Mouse (Mus musculus) CH12.LX (cell line): ENCODE measurements at regions not wholly inside any gene's neighbourhood (a gene's known extent, or its start where the extent isn't known, plus 50 kb on each side); places are given as distances from the start of the nearest gene placed in this dataset.

Source experiments
- DNase-seq: peaks from one replicate; pipeline ENCODE4 v3.0.0-alpha.2; 2013; ENCODE audit errors: extremely low read depth
- H3K27ac ChIP-seq: 2 replicates; pipeline ENCODE4 v1.5.1; 2012; ENCODE audit warnings: low read depth, mild to moderate bottlenecking, control low read depth, moderate library complexity; ENCODE audit not compliant: insufficient read depth
- H3K27me3 ChIP-seq: replicated peaks from 2 replicates; pipeline ENCODE3; 2012; ENCODE audit warnings: inconsistent platforms
- H3K36me3 ChIP-seq, 2 experiments: replicated peaks in 1 of 2; 2 replicates each; pipeline versions ENCODE3 to v1.6.1; 2012; ENCODE audit warnings: inconsistent platforms in 1 of 2, low read length in 1 of 2, mild to moderate bottlenecking in 1 of 2, mixed read lengths in 1 of 2, moderate library complexity in 1 of 2; ENCODE audit not compliant: control insufficient read depth in 1 of 2, insufficient read depth in 1 of 2
- H3K4me1 ChIP-seq, 2 experiments: 2 replicates each; pipeline ENCODE4 v1.6.1; 2012; ENCODE audit warnings: inconsistent platforms in 1 of 2, moderate library complexity in 1 of 2; ENCODE audit not compliant: insufficient read depth in 2 of 2, control insufficient read depth in 1 of 2
- H3K4me2 ChIP-seq: 2 replicates; pipeline ENCODE4 v1.6.1; 2012; ENCODE audit warnings: low read depth, mild to moderate bottlenecking, control low read depth; ENCODE audit not compliant: poor library complexity, insufficient read depth, severe bottlenecking
- H3K4me3 ChIP-seq, 3 experiments: fragments of 150-350 bp in 1 of 3; sonication (generic) in 1 of 3; replicated peaks in 1 of 3; 2 replicates each; pipeline versions ENCODE3 to v1.5.1; 2011 to 2012; ENCODE audit warnings: low read depth in 2 of 3, low read length in 2 of 3, mild to moderate bottlenecking in 2 of 3, moderate library complexity in 2 of 3, control low read depth in 1 of 3, improper control_type of control experiment in 1 of 3, inconsistent platforms in 1 of 3, mixed read lengths in 1 of 3; ENCODE audit not compliant: poor library complexity in 1 of 3
- H3K79me2 ChIP-seq: replicated peaks from 2 replicates; pipeline ENCODE4 v1.6.1; 2012; ENCODE audit warnings: mild to moderate bottlenecking, moderate library complexity; ENCODE audit not compliant: control insufficient read depth, poor library complexity, insufficient read depth, severe bottlenecking; ENCODE audit errors: extremely low read depth
- H3K9ac ChIP-seq: 2 replicates; pipeline ENCODE4 v1.6.1; 2012; ENCODE audit warnings: low read depth, mild to moderate bottlenecking, control low read depth, moderate library complexity; ENCODE audit not compliant: insufficient read depth
- H3K9me3 ChIP-seq: replicated peaks from 2 replicates; pipeline ENCODE3; 2012; ENCODE audit warnings: low read length, inconsistent platforms, mixed read lengths
- E2F4 ChIP-seq: IDR thresholded peaks from 2 replicates; pipeline ENCODE4 v1.6.1; 2011; ENCODE audit warnings: low read depth, low read length, improper control_type of control experiment; ENCODE audit not compliant: insufficient replicate concordance
- EP300 ChIP-seq: IDR thresholded peaks from 2 replicates; pipeline ENCODE4 v1.6.1; 2011; ENCODE audit warnings: low read length, improper control_type of control experiment
- MYC ChIP-seq: IDR thresholded peaks from 2 replicates; pipeline ENCODE4 v1.6.1; 2011; ENCODE audit warnings: low read depth, mild to moderate bottlenecking, improper control_type of control experiment, low read length
- PAX5 ChIP-seq: IDR thresholded peaks from 2 replicates; pipeline ENCODE4 v1.6.1; 2012; ENCODE audit warnings: low read length, inconsistent platforms, mixed read lengths
- POLR2A ChIP-seq: IDR thresholded peaks from 2 replicates; pipeline ENCODE4 v1.6.1; 2011; ENCODE audit warnings: low read depth, mild to moderate bottlenecking, improper control_type of control experiment, low read length
- SIN3A ChIP-seq: IDR thresholded peaks from 2 replicates; pipeline ENCODE4 v1.6.1; 2012; ENCODE audit warnings: low read length, improper control_type of control experiment, inconsistent platforms
- ZC3H11A ChIP-seq: IDR thresholded peaks from 2 replicates; pipeline ENCODE4 v1.6.1; 2012; ENCODE audit warnings: low read depth, mild to moderate bottlenecking, inconsistent platforms, low read length, improper control_type of control experiment
- ZKSCAN1 ChIP-seq: IDR thresholded peaks from 2 replicates; pipeline ENCODE4 v1.6.1; 2012; ENCODE audit warnings: low read depth, inconsistent platforms, low read length, improper control_type of control experiment, borderline replicate concordance
- dilution Hi-C: fragments of 300-500 bp; cut with MboI; formaldehyde crosslinking; loops from 2 replicates; pipeline ENCODE4 v1.14.3; 2020; ENCODE audit warnings: low sequenced_read_pairs; ENCODE audit not compliant: extremely low pct_unique_long_range_greater_than_20kb, extremely low pct_ligation_motif_present
- in situ Hi-C: fragments of 300-500 bp; cut with MboI; formaldehyde crosslinking; loops from 3 replicates; pipeline ENCODE4 v1.14.3; 2019; ENCODE audit warnings: low sequenced_read_pairs, low pct_ligation_motif_present, low pct_unique_long_range_greater_than_20kb, mixed read lengths

- Histone ChIP-seq H3K9me3 (peaks cover 21% of the 10 kb centered on the region), H3K4me3 (no peak overlapping the region), H3K4me2 (no peak overlapping the region), H3K27me3 (no peaks in the 10 kb centered on the region), H3K27ac (no peak overlapping the region), H3K9ac (no peak overlapping the region), H3K4me1 (no peaks in the 10 kb centered on the region), H3K79me2 (no peaks in the 10 kb centered on the region), H3K36me3 (no peaks in the 10 kb centered on the region)
- TF ChIP-seq E2F4 (no peak), ZC3H11A (no peak)
- dilution Hi-C loops = no loop called here
- no peak for DNase-seq
- in situ Hi-C loops = no loop called here
These were observed 152.6 kb downstream of the Enc1 start for GRCm38 (mm10) chr13:97393456-97393855.

DNA sequence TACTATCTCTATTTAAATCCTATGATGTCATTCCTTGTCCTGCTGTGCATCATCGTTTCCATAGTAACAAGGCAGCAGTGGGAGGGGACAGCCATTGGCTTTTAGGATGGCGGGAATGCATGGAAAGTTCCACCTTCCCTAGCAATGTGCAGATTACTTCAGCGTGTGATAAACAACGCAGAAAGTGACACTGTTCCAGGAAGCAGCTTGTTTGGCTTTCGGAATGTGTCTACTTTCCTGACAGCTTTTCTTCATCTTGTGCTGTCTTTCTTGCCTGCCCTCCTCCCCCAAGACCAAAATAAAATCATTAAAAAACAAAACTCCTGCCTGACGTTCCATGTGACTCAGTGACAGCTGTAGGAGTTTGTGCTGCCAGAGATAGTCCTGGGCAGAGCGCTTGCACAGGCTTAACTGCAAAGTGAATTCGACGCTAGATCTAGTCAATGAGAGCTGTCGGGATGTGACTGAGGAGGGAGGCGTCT is 149.6 kb downstream of the Enc1 start:
- no peak for TF ChIP-seq EP300
- no peak for TF ChIP-seq POLR2A
- no peak for TF ChIP-seq E2F4
- TF ChIP-seq ZKSCAN1 = no peak
- no peak for TF ChIP-seq PAX5
- no peak for TF ChIP-seq ZC3H11A
- no peak overlapping the region for H3K27ac ChIP-seq
- in situ Hi-C loops = no loop called here
- DNase-seq = no peak
- H3K79me2 ChIP-seq = no peaks in the 10 kb centered on the region
- no peaks in the 10 kb centered on the region for H3K27me3 ChIP-seq
- H3K4me1 ChIP-seq = no peaks in the 10 kb centered on the region
- H3K4me2 ChIP-seq = no peak overlapping the region
- H3K9ac ChIP-seq = no peak overlapping the region
- dilution Hi-C loops = no loop called here
- H3K4me3 ChIP-seq = no peak overlapping the region
- H3K36me3 ChIP-seq = no peaks in the 10 kb centered on the region
- H3K9me3 ChIP-seq = peaks cover 21% of the 10 kb centered on the region

DNA sequence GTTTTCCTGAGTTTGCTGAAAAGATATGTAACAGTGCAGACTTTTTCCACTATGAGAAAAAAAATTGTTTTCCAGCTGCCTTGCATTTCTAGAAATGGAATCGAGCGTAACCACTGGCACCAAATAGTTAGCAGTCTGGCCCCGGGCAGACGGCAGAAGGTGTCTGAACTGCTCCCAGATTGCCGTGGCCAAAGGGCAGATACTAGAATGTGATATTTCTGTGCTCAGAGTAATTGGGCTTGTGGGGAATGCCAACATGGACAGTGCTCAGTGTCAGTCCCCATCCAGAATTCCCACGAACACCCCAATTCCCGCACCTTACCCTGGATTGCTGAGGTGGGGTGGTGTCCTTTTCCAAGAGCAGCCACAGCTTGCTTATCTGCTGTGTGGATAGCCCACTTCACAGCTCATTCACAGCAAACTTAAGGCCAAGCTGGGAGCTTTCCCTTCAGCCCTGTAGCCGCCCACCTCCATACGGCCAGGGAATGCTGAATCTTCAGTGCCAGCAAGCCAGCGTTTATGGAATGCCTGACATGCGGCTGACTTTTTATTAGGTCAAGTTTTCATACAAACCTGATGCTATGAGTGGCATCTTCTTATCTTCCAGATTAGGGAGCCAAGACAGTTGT is 148.1 kb downstream of the Enc1 start:
- DNase-seq = no peak
- H3K4me3 ChIP-seq = no peak overlapping the region
- H3K79me2 ChIP-seq = no peaks in the 10 kb centered on the region
- H3K36me3 ChIP-seq = no peaks in the 10 kb centered on the region
- H3K9ac ChIP-seq = no peak overlapping the region
- H3K4me1 ChIP-seq = no peaks in the 10 kb centered on the region
- in situ Hi-C loops = no loop called here
- TF ChIP-seq MYC (no peak), SIN3A (no peak)
- TF ChIP-seq, all 38 proteins: peak for 0
- no peak overlapping the region for H3K4me2 ChIP-seq
- no peak overlapping the region for H3K27ac ChIP-seq
- H3K9me3 ChIP-seq = peaks cover 27% of the 10 kb centered on the region
- dilution Hi-C loops = no loop called here
- H3K27me3 ChIP-seq = no peaks in the 10 kb centered on the region
